In genomic region chr6:21850526-21851345, GRCm38 (mm10) we compare ENCODE assay signal across 8 mouse cellular contexts. TPM values are rescaled to one million over a fixed set of nuclear protein-coding genes. Genes with fewer than 3 reads are reported as not detected.
DNase-seq lines count a peak whose midpoint lies in the region; ATAC-seq and TF ChIP-seq lines count a peak whose summit lies in the region.

No protein-coding gene starts in this region.

- no peaks in the 10 kb centered on the region for H3K9me3 ChIP-seq in heart, embryonic 13.5 days
- no peaks in the 10 kb centered on the region for H3K9me3 ChIP-seq in kidney, postnatal 0 days (replicated peaks; ENCODE audit: low read length)

- H3K4me1 ChIP-seq in heart, embryonic 13.5 days = peaks cover 20% of the 10 kb centered on the region
- H3K4me1 ChIP-seq in kidney, postnatal 0 days (replicated peaks; ENCODE audit: insufficient read depth, low read length) = peaks cover 14% of the 10 kb centered on the region; the same call in 1 of the 2 replicates

- H3K36me3 ChIP-seq in heart, embryonic 13.5 days = peaks cover 34% of the 10 kb centered on the region
- H3K36me3 ChIP-seq in kidney, postnatal 0 days (ENCODE audit: insufficient read depth, low read length) = 0 out of 2 replicates have a peak, but pooled peaks cover 3% of the 10 kb centered on the region

- 2% methylated on average over 21 of the region's 21 CpGs for WGBS in heart, embryonic 13.5 days
- 15% methylated on average over 21 of the region's 21 CpGs for WGBS in kidney, postnatal 0 days

- H3K27me3 ChIP-seq in heart, embryonic 13.5 days (replicated peaks) = no peaks in the 10 kb centered on the region
- H3K27me3 ChIP-seq in kidney, postnatal 0 days (ENCODE audit: insufficient read depth, low read length) = no peaks in the 10 kb centered on the region

- H3K4me3 ChIP-seq in heart, embryonic 13.5 days = peak overlapping the region; percentile 83
- H3K4me3 ChIP-seq in kidney, postnatal 0 days (replicated peaks; ENCODE audit: low read depth, low read length) = peak overlapping the region; percentile 85

- H3K4me2 ChIP-seq in heart, embryonic 13.5 days = peak overlapping the region; percentile 83
- peak overlapping the region; percentile 89 for H3K4me2 ChIP-seq in kidney, postnatal 0 days (ENCODE audit: low read length)

- no peak for TF ChIP-seq POLR2A in brain, embryonic 14.5 days (IDR thresholded peaks at IDR 0.05; ENCODE audit: borderline replicate concordance, extremely low read depth, insufficient read depth, insufficient read length, poor library complexity, severe bottlenecking)

- peak; percentile 3 for DNase-seq in Muller cell, postnatal 12 days (ENCODE audit: inconsistent ontology term)
- peak; percentile 57 for DNase-seq in brain, embryonic 14.5 days (ENCODE audit: low read depth)
- DNase-seq in kidney, postnatal 0 days (ENCODE audit: low spot score) = no peak
- DNase-seq in mesoderm, embryonic 11.5 days (ENCODE audit: low read depth, low spot score) = peak; percentile 23
- DNase-seq in layer of hippocampus, postnatal 36 days = no peak
- DNase-seq in MN1 (ENCODE audit: low spot score) = no peak
- DNase-seq in adipocyte (ENCODE audit: low spot score) = no peak

- H3K9ac ChIP-seq in heart, embryonic 13.5 days = peak overlapping the region; percentile 92
- H3K9ac ChIP-seq in kidney, postnatal 0 days (ENCODE audit: low read depth, low read length) = peak overlapping the region; percentile 76

- H3K27ac ChIP-seq in heart, embryonic 13.5 days (replicated peaks) = peak overlapping the region; percentile 98
- peak overlapping the region; percentile 95 for H3K27ac ChIP-seq in kidney, postnatal 0 days

- ATAC-seq in heart, embryonic 13.5 days (ENCODE audit: extremely low read depth, insufficient number of reproducible peaks, low FRiP score, low TSS enrichment) = no peak
- no peak for ATAC-seq in kidney, postnatal 0 days (replicated peaks; ENCODE audit: low FRiP score, low read depth)

- TF ChIP-seq CTCF in brain, embryonic 14.5 days (IDR thresholded peaks at IDR 0.05; ENCODE audit: borderline replicate concordance, extremely low read depth, insufficient read depth, insufficient read length) = no peak
- TF ChIP-seq CTCF in kidney, postnatal 0 days (IDR thresholded peaks at IDR 0.05; ENCODE audit: low read depth) = no peak

RNA-seq across cellular contexts. Expression of gene Tspan12, which starts 1.6 kb away (rescaled TPM):
- 10.9 and 15.9 TPM in 2 replicates for polyA plus RNA-seq in brain, embryonic 14.5 days (2012; rRNA removed)
- 60.5 and 70.6 TPM in 2 replicates for polyA plus RNA-seq in heart, embryonic 13.5 days (2015; fragmentation: Nextera tagmentation; extraction: Ambion mirVana)
- 111 and 114 TPM in 2 replicates for polyA plus RNA-seq in kidney, postnatal 0 days (2015; fragmentation: Nextera tagmentation; extraction: Ambion mirVana)
- total RNA-seq in layer of hippocampus, postnatal 36 days (2021) = 10 to 100 TPM; 26.1 to 33.7 TPM

Comparison
In these comparisons a context has a peak if more than half of its experiments do, and no peak if none do; other contexts are left out.
1. DNase-seq: peak in Muller cell, postnatal 12 days (single experiment), brain, embryonic 14.5 days (single experiment) and mesoderm, embryonic 11.5 days (single experiment); none in kidney, postnatal 0 days (single experiment), layer of hippocampus, postnatal 36 days (0 of 2), MN1 (single experiment) and adipocyte (single experiment).